Mouse (Mus musculus) cortical plate, adult 2 months (tissue): Measurements from ENCODE around the gene H2afz.

Experiments used
- CTCF ChIP-seq: fragments of 200-500 bp; IDR thresholded peaks from 2 replicates; pipeline ENCODE4 v1.5.1; 2011; ENCODE audit warnings: mild to moderate bottlenecking, control low read depth, low read length; ENCODE audit not compliant: insufficient read depth; ENCODE audit errors: extremely low read depth
- POLR2A ChIP-seq: fragments of 200-500 bp; IDR thresholded peaks from 2 replicates; pipeline ENCODE4 v1.6.1; 2011; ENCODE audit warnings: mild to moderate bottlenecking, low read length, control low read depth; ENCODE audit not compliant: insufficient read depth; ENCODE audit errors: extremely low read depth

GRCm38 (mm10) chr3:137869395-137869794, 5.1 kb downstream of the H2afz start:
- TF ChIP-seq POLR2A: no peak
- no peak for TF ChIP-seq CTCF
